Mouse (Mus musculus) c-Kit-positive CD71-positive TER-119-negative erythroid progenitor cells, embryonic 14.5 days (primary cell): ENCODE measurements around the gene Lman1l.

Experiments
- DNase-seq: peaks from one replicate; pipeline ENCODE4 v3.0.0-alpha.2; 2013; ENCODE audit warnings: low read depth

The Lman1l gene

GRCm38 (mm10) chr9:57620674-57621073 is at the start of gene Lman1l:
Lman1l (minus strand) TSS chr9:57620774.
- DNase-seq = no peak

- DNase-seq = no peak
Measured at GRCm38 (mm10) chr9:57669566-57669965, 49.0 kb upstream of the Lman1l start.

GRCm38 (mm10) chr9:57668277-57668676 is 47.7 kb upstream of the Lman1l start:
- DNase-seq = no peak

GRCm38 (mm10) chr9:57667817-57668216 is 47.2 kb upstream of the Lman1l start:
- no peak for DNase-seq

GRCm38 (mm10) chr9:57667136-57667535 is 46.6 kb upstream of the Lman1l start:
- DNase-seq = no peak

GRCm38 (mm10) chr9:57666536-57666935 is 46.0 kb upstream of the Lman1l start:
- no peak for DNase-seq

GRCm38 (mm10) chr9:57664616-57665015 is 44.0 kb upstream of the Lman1l start:
- no peak for DNase-seq

GRCm38 (mm10) chr9:57661552-57661951 is 41.0 kb upstream of the Lman1l start:
- no peak for DNase-seq

- DNase-seq = no peak
Measured at GRCm38 (mm10) chr9:57660501-57660900, 39.9 kb upstream of the Lman1l start.

- peak; percentile 84 for DNase-seq
Measured at GRCm38 (mm10) chr9:57659774-57660173, 39.2 kb upstream of the Lman1l start.

- no peak for DNase-seq
Measured at GRCm38 (mm10) chr9:57658970-57659369, 38.4 kb upstream of the Lman1l start.

GRCm38 (mm10) chr9:57657843-57658242 is 37.3 kb upstream of the Lman1l start:
- DNase-seq = no peak

GRCm38 (mm10) chr9:57656631-57657350 is 36.2 kb upstream of the Lman1l start:
- no peak for DNase-seq

GRCm38 (mm10) chr9:57655749-57656148 is 35.2 kb upstream of the Lman1l start:
- DNase-seq = peak; percentile 98

GRCm38 (mm10) chr9:57654966-57655365 is 34.4 kb upstream of the Lman1l start:
- no peak for DNase-seq

GRCm38 (mm10) chr9:57653283-57653682 is 32.7 kb upstream of the Lman1l start, which contains the start of gene Csk:
Csk (minus strand) TSS chr9:57653631.
- no peak for DNase-seq

- DNase-seq = no peak
Measured at GRCm38 (mm10) chr9:57652855-57653254, 32.3 kb upstream of the Lman1l start.

GRCm38 (mm10) chr9:57652351-57652750 is 31.8 kb upstream of the Lman1l start:
- DNase-seq = no peak

- DNase-seq = no peak
Measured at GRCm38 (mm10) chr9:57650786-57651311, 30.3 kb upstream of the Lman1l start.

- DNase-seq = no peak
Measured at GRCm38 (mm10) chr9:57650130-57650785, 29.7 kb upstream of the Lman1l start.

- no peak for DNase-seq
Measured at GRCm38 (mm10) chr9:57647286-57648108, 26.9 kb upstream of the Lman1l start.

- no peak for DNase-seq
Measured at GRCm38 (mm10) chr9:57646551-57647103, 26.1 kb upstream of the Lman1l start.
